Mouse (Mus musculus): ENCODE results near the gene Phxr2. TPM values are rescaled to one million over a fixed set of nuclear protein-coding genes. Genes with fewer than 3 reads are reported as not detected.
"Not testable (repeated sequence)": the region's sequence is repeated elsewhere in the genome, so short reads cannot be mapped to it uniquely, and the experiment has no call there.

Gene Phxr2
- total and polyA plus RNA-seq, 3 experiments, result not detected

DNA sequence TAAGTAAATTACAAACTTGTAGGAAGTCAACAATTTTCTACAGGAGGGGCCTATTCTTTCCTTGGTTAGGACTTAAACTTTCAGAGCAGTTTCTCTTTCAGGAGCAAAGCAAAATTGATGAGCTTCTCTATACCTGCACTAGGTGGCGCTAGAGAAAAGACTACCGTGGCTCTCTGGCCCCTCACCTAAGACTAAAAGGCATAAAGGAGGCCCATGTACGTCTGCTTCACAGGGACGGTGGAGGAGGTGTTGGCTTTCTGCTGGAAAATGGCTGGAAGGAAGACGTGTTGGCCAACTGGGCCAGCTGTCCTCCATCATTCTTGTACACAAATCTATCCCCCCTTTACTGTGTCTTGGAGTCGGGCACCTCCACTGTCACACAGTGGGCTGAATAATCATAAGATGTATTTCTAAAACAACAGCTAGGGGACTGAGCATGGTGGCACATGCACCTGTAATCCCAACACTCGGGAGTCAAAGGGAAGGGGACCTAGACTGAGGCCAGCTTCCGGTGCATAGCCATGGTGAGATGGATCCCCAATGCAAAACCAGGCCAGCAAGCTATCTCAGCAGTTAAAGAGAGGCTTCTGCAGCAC, 36.0 kb upstream of the Phxr2 start:
- intact Hi-C loops (cut with DNase I), result no loop called here
- TF ChIP-seq CTCF (IDR thresholded peaks at IDR 0.05) (peak; percentile 89), EP300 (IDR thresholded peaks at IDR 0.05; ENCODE audit: insufficient read depth, low read depth, low read length) (no peak), POLR2A (IDR thresholded peaks at IDR 0.05; ENCODE audit: insufficient read depth, low read depth, low read length) (no peak)
- H3K9ac ChIP-seq (ENCODE audit: low read depth, low read length), result no peak overlapping the region
- no peak overlapping the region for H3K27ac ChIP-seq
- H3K79me2 ChIP-seq (replicated peaks; ENCODE audit: control insufficient read depth, insufficient read depth, low read length), result no peaks in the 10 kb centered on the region
- peaks cover 4% of the 10 kb centered on the region for H3K4me1 ChIP-seq (ENCODE audit: control insufficient read depth, insufficient read depth, low read length)
- no peaks in the 10 kb centered on the region; the same call in 1 of the 2 replicates for H3K36me3 ChIP-seq (ENCODE audit: control insufficient read depth, insufficient read depth, low read length)
- H3K27me3 ChIP-seq (ENCODE audit: control insufficient read depth, insufficient read depth, low read length), result no peaks in the 10 kb centered on the region
- WGBS, result 43% methylated on average over 8 of the region's 8 CpGs
- no peak overlapping the region for H3K4me3 ChIP-seq
- peak; percentile 9 to 30 for DNase-seq

DNA sequence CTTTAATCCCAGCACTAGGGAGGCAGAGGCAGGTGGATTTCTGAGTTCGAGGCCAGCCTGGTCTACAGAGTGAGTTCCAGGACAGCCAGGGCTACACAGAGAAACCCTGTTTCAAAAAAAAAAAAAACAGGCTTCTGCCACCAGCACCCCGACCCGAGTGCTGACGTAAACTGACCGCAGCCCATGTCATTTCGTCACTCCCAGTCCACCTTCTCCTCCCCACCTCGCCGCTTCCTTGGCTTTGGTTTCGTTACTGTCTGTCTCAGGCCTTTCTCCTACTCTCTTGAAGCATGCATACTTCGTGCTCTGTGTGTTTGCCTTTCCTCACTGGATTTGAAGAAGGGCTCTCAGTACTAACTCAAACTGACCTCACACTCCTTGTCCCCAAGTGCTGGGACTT, 31.6 kb upstream of the Phxr2 start:
- H3K36me3 ChIP-seq (ENCODE audit: control insufficient read depth, insufficient read depth, low read length); H3K4me3 ChIP-seq; H3K27me3 ChIP-seq (ENCODE audit: control insufficient read depth, insufficient read depth, low read length); intact Hi-C loops (cut with DNase I); H3K79me2 ChIP-seq (replicated peaks; ENCODE audit: control insufficient read depth, insufficient read depth, low read length); H3K27ac ChIP-seq; DNase-seq; H3K9ac ChIP-seq (ENCODE audit: low read depth, low read length); H3K4me1 ChIP-seq (ENCODE audit: control insufficient read depth, insufficient read depth, low read length): not testable (repeated sequence)
- WGBS, result 95% methylated on average over 10 of the region's 10 CpGs

- no peak overlapping the region for H3K9ac ChIP-seq (ENCODE audit: low read depth, low read length)
- no peaks in the 10 kb centered on the region for H3K4me1 ChIP-seq (ENCODE audit: control insufficient read depth, insufficient read depth, low read length)
- no peak for TF ChIP-seq EP300 (IDR thresholded peaks at IDR 0.05; ENCODE audit: insufficient read depth, low read depth, low read length)
- no peak for TF ChIP-seq CTCF (IDR thresholded peaks at IDR 0.05)
- no peak for TF ChIP-seq POLR2A (IDR thresholded peaks at IDR 0.05; ENCODE audit: insufficient read depth, low read depth, low read length)
- H3K27me3 ChIP-seq (ENCODE audit: control insufficient read depth, insufficient read depth, low read length), result no peaks in the 10 kb centered on the region
- no peak overlapping the region for H3K4me3 ChIP-seq
- intact Hi-C loops (cut with DNase I), result no loop called here
- H3K79me2 ChIP-seq (replicated peaks; ENCODE audit: control insufficient read depth, insufficient read depth, low read length), result no peaks in the 10 kb centered on the region
- 90% methylated on average over 5 of the region's 5 CpGs for WGBS
- no peak overlapping the region for H3K27ac ChIP-seq
- H3K36me3 ChIP-seq (ENCODE audit: control insufficient read depth, insufficient read depth, low read length), result no peaks in the 10 kb centered on the region
- DNase-seq, result no peak
These were observed 30.7 kb upstream of the Phxr2 start for GRCm38 (mm10) chr10:99156808-99157207.

- WGBS, result 87% methylated on average over 8 of the region's 8 CpGs
- DNase-seq, result no peak
- no peaks in the 10 kb centered on the region for H3K36me3 ChIP-seq (ENCODE audit: control insufficient read depth, insufficient read depth, low read length)
- no peaks in the 10 kb centered on the region for H3K4me1 ChIP-seq (ENCODE audit: control insufficient read depth, insufficient read depth, low read length)
- intact Hi-C loops (cut with DNase I), result loop anchor here (5.0 kb wide), 1 partner anchor 47 kb away; the partner anchor contains the start of genes Galnt4 and Poc1b
- no peak overlapping the region for H3K4me3 ChIP-seq
- TF ChIP-seq CTCF (IDR thresholded peaks at IDR 0.05), result no peak
- no peak for TF ChIP-seq EP300 (IDR thresholded peaks at IDR 0.05; ENCODE audit: insufficient read depth, low read depth, low read length)
- no peak for TF ChIP-seq POLR2A (IDR thresholded peaks at IDR 0.05; ENCODE audit: insufficient read depth, low read depth, low read length)
- no peak overlapping the region for H3K27ac ChIP-seq
- H3K9ac ChIP-seq (ENCODE audit: low read depth, low read length), result no peak overlapping the region
- H3K79me2 ChIP-seq (replicated peaks; ENCODE audit: control insufficient read depth, insufficient read depth, low read length), result no peaks in the 10 kb centered on the region
- no peaks in the 10 kb centered on the region for H3K27me3 ChIP-seq (ENCODE audit: control insufficient read depth, insufficient read depth, low read length)
These were observed 28.5 kb upstream of the Phxr2 start for GRCm38 (mm10) chr10:99154635-99155034.

DNA sequence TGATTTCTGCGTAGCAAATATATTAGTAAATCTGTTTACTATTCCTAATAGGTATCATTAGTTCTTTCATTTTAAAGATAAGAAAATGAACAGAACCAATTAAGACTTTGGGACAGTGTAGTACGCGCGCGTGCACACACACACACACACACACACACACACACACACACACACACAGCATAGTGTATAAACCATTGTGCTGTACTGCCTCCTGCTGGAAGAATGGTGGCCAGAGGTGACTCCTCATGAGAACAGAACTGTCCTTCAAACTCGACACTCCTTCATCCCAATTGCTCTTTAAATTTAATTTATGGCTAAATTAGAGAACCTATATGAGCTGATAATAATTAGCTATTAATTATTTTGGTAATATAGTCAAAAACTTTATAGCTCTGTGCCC, 25.9 kb upstream of the Phxr2 start:
- no peak overlapping the region for H3K27ac ChIP-seq
- H3K79me2 ChIP-seq (replicated peaks; ENCODE audit: control insufficient read depth, insufficient read depth, low read length), result no peaks in the 10 kb centered on the region
- no peaks in the 10 kb centered on the region for H3K4me1 ChIP-seq (ENCODE audit: control insufficient read depth, insufficient read depth, low read length)
- H3K9ac ChIP-seq (ENCODE audit: low read depth, low read length), result no peak overlapping the region
- intact Hi-C loops (cut with DNase I), result loop anchor here (5.0 kb wide), 1 partner anchor 45 kb away; the partner anchor contains the start of genes Galnt4 and Poc1b
- H3K27me3 ChIP-seq (ENCODE audit: control insufficient read depth, insufficient read depth, low read length), result no peaks in the 10 kb centered on the region
- DNase-seq, result no peak
- TF ChIP-seq EP300 (IDR thresholded peaks at IDR 0.05; ENCODE audit: insufficient read depth, low read depth, low read length) (no peak), CTCF (IDR thresholded peaks at IDR 0.05) (peak; percentile 53), POLR2A (IDR thresholded peaks at IDR 0.05; ENCODE audit: insufficient read depth, low read depth, low read length) (no peak)
- WGBS, result 90% methylated on average over 6 of the region's 6 CpGs
- H3K36me3 ChIP-seq (ENCODE audit: control insufficient read depth, insufficient read depth, low read length), result no peaks in the 10 kb centered on the region
- H3K4me3 ChIP-seq, result no peak overlapping the region

DNA sequence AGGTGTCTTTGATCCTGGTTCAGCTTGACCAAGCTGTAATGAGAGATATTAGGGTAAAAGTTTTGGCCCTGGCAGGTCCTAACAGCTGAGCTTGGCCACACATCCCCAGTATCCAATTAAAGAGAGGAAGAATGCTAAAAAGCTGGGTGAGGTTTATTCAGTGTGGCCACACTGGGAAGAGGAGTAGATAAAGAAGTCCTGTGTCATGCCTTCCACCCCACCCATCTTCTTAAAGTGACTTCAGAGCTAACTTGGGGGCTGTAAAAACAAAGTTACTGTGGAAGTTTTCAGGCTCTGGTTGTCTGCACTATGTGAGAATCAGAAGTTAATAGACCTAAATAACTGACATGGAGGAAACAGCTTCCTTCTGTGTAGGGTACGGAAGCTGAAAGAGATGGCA, 25.5 kb upstream of the Phxr2 start:
- 96% methylated on average over 1 of the region's 1 CpGs for WGBS
- no peak for DNase-seq
- Histone ChIP-seq H3K27ac (no peak overlapping the region), H3K9ac (ENCODE audit: low read depth, low read length) (no peak overlapping the region), H3K79me2 (replicated peaks; ENCODE audit: control insufficient read depth, insufficient read depth, low read length) (no peaks in the 10 kb centered on the region), H3K4me1 (ENCODE audit: control insufficient read depth, insufficient read depth, low read length) (no peaks in the 10 kb centered on the region), H3K36me3 (ENCODE audit: control insufficient read depth, insufficient read depth, low read length) (no peaks in the 10 kb centered on the region), H3K4me3 (no peak overlapping the region), H3K27me3 (ENCODE audit: control insufficient read depth, insufficient read depth, low read length) (no peaks in the 10 kb centered on the region)
- intact Hi-C loops (cut with DNase I), result loop anchor here (5.0 kb wide), 1 partner anchor 44 kb away; the partner anchor contains the start of genes Galnt4 and Poc1b
- TF ChIP-seq POLR2A (IDR thresholded peaks at IDR 0.05; ENCODE audit: insufficient read depth, low read depth, low read length) (no peak), EP300 (IDR thresholded peaks at IDR 0.05; ENCODE audit: insufficient read depth, low read depth, low read length) (no peak), CTCF (IDR thresholded peaks at IDR 0.05) (no peak)

Data from heart, adult 2 months (tissue).